Mouse (Mus musculus) forebrain, embryonic 12.5 days (tissue): ENCODE measurements around the gene Golph3l. TPM values are rescaled to one million over a fixed set of nuclear protein-coding genes. Genes with fewer than 3 reads are reported as not detected.

Source experiments
- ATAC-seq: fragments of 200-750 bp; cut with Nextera tagmentation; 2 replicates; pipeline ENCODE4 v1.8.0; 2017; ENCODE audit warnings: moderate TSS enrichment; ENCODE audit not compliant: low FRiP score
- H3K27ac ChIP-seq: fragments of 300-500 bp; sonication (generic); 2 replicates; pipeline ENCODE4 v1.5.1; 2016; ENCODE audit warnings: mild to moderate bottlenecking
- H3K27me3 ChIP-seq: fragments of 300-500 bp; sonication (generic); 2 replicates; pipeline ENCODE4 v1.6.1; 2016; ENCODE audit warnings: mild to moderate bottlenecking
- H3K36me3 ChIP-seq: fragments of 300-500 bp; sonication (generic); replicated peaks from 2 replicates; pipeline ENCODE4 v1.6.1; 2016; ENCODE audit warnings: mild to moderate bottlenecking
- H3K4me1 ChIP-seq: fragments of 300-500 bp; sonication (generic); 2 replicates; pipeline ENCODE4 v1.6.1; 2016
- H3K4me2 ChIP-seq: fragments of 300-500 bp; sonication (generic); 2 replicates; pipeline ENCODE4 v1.6.1; 2016; ENCODE audit warnings: mild to moderate bottlenecking, moderate library complexity
- H3K4me3 ChIP-seq: fragments of 300-500 bp; sonication (generic); replicated peaks from 2 replicates; pipeline ENCODE4 v1.5.1; 2016; ENCODE audit warnings: mild to moderate bottlenecking
- H3K9ac ChIP-seq: fragments of 300-500 bp; sonication (generic); 2 replicates; pipeline ENCODE4 v1.6.1; 2016; ENCODE audit warnings: mild to moderate bottlenecking
- H3K9me3 ChIP-seq: fragments of 300-500 bp; sonication (generic); 2 replicates; pipeline ENCODE4 v1.6.1; 2016
- WGBS: fragments of 180-500 bp; shearing (Covaris S2); methylation state at CpG from one replicate; pipeline ENCODE4 v1.1.7; 2016; 5-methylcytosine and 5-hydroxymethylcytosine counted together
- polyA plus RNA-seq: library from polyadenylated mRNA; unstranded; fragments of >200 nt; fragmentation: Nextera tagmentation; extraction: Ambion mirVana; gene quantifications from 2 replicates; pipeline ENCODE4 v1.2.1, GENCODE M21; 2016

Golph3l gene
- polyA plus RNA-seq, 1 experiment from 2014 or later: 33.8 TPM

GRCm38 (mm10) chr3:95630856-95631255, 42.1 kb downstream of the Golph3l start:
- no peak overlapping the region for H3K27ac ChIP-seq

GRCm38 (mm10) chr3:95631304-95631703, 42.6 kb downstream of the Golph3l start:
- Histone ChIP-seq H3K36me3 (peaks cover 96% of the 10 kb centered on the region), H3K4me2 (no peak overlapping the region), H3K27ac (no peak overlapping the region), H3K27me3 (no peaks in the 10 kb centered on the region), H3K4me1 (peaks cover 16% of the 10 kb centered on the region), H3K4me3 (no peak overlapping the region), H3K9ac (no peak overlapping the region), H3K9me3 (no peaks in the 10 kb centered on the region)
- ATAC-seq: no peak
- WGBS: 80% methylated on average over 6 of the region's 6 CpGs

More at GRCm38 (mm10) chr3:95630856-95631255, 42.1 kb downstream of the Golph3l start:
- Histone ChIP-seq H3K4me2 (no peak overlapping the region), H3K27me3 (no peaks in the 10 kb centered on the region), H3K36me3 (peaks cover 91% of the 10 kb centered on the region), H3K9ac (no peak overlapping the region), H3K4me3 (no peak overlapping the region), H3K4me1 (peaks cover 20% of the 10 kb centered on the region), H3K9me3 (no peaks in the 10 kb centered on the region)
- no peak for ATAC-seq
- 94% methylated on average over 3 of the region's 3 CpGs for WGBS

- Histone ChIP-seq H3K27me3 (no peaks in the 10 kb centered on the region), H3K4me2 (no peak overlapping the region), H3K4me1 (peaks cover under 1% of the 10 kb centered on the region; the same call in 1 of the 2 replicates), H3K27ac (no peak overlapping the region), H3K36me3 (peaks cover 96% of the 10 kb centered on the region), H3K9me3 (no peaks in the 10 kb centered on the region), H3K9ac (no peak overlapping the region), H3K4me3 (no peak overlapping the region)
- no peak for ATAC-seq
- 82% methylated on average over 12 of the region's 12 CpGs for WGBS
These were observed 44.2 kb downstream of the Golph3l start for GRCm38 (mm10) chr3:95632648-95633588.

- no peak for ATAC-seq
- no peaks in the 10 kb centered on the region for H3K27me3 ChIP-seq
- H3K36me3 ChIP-seq: peaks cover 92% of the 10 kb centered on the region
- H3K9me3 ChIP-seq: no peaks in the 10 kb centered on the region
- H3K27ac ChIP-seq: no peak overlapping the region
- no peak overlapping the region for H3K4me3 ChIP-seq
- no peak overlapping the region for H3K9ac ChIP-seq
- WGBS: 84% methylated on average over 4 of the region's 4 CpGs
- H3K4me2 ChIP-seq: no peak overlapping the region
- H3K4me1 ChIP-seq: no peaks in the 10 kb centered on the region
These were observed 46.9 kb downstream of the Golph3l start for GRCm38 (mm10) chr3:95635636-95636035.

- Histone ChIP-seq H3K4me3 (no peak overlapping the region), H3K9ac (no peak overlapping the region), H3K4me1 (no peaks in the 10 kb centered on the region), H3K27me3 (no peaks in the 10 kb centered on the region), H3K9me3 (no peaks in the 10 kb centered on the region), H3K36me3 (peaks cover 88% of the 10 kb centered on the region), H3K27ac (no peak overlapping the region), H3K4me2 (no peak overlapping the region)
- no peak for ATAC-seq
- 90% methylated on average over 4 of the region's 4 CpGs for WGBS
These were observed 47.3 kb downstream of the Golph3l start for GRCm38 (mm10) chr3:95636072-95636471.

GRCm38 (mm10) chr3:95639694-95640093, 51.0 kb downstream of the Golph3l start:
- no peak for ATAC-seq
- Histone ChIP-seq H3K4me3 (no peak overlapping the region), H3K36me3 (peaks cover 59% of the 10 kb centered on the region), H3K27ac (no peak overlapping the region), H3K4me2 (no peak overlapping the region), H3K4me1 (no peaks in the 10 kb centered on the region), H3K9ac (no peak overlapping the region), H3K27me3 (no peaks in the 10 kb centered on the region), H3K9me3 (no peaks in the 10 kb centered on the region)
- WGBS: 92% methylated on average over 1 of the region's 1 CpGs

- H3K27me3 ChIP-seq: no peaks in the 10 kb centered on the region
- no peak for ATAC-seq
- WGBS: 95% methylated on average over 7 of the region's 7 CpGs
- no peaks in the 10 kb centered on the region for H3K4me1 ChIP-seq
- H3K4me2 ChIP-seq: no peak overlapping the region
- no peak overlapping the region for H3K27ac ChIP-seq
- H3K9me3 ChIP-seq: no peaks in the 10 kb centered on the region
- H3K36me3 ChIP-seq: peaks cover 27% of the 10 kb centered on the region
- no peak overlapping the region for H3K4me3 ChIP-seq
- H3K9ac ChIP-seq: no peak overlapping the region
These were observed 54.4 kb downstream of the Golph3l start for GRCm38 (mm10) chr3:95643097-95643496.

- Histone ChIP-seq H3K9me3 (no peaks in the 10 kb centered on the region), H3K4me1 (no peaks in the 10 kb centered on the region), H3K9ac (no peak overlapping the region), H3K4me2 (no peak overlapping the region), H3K27me3 (no peaks in the 10 kb centered on the region), H3K4me3 (no peak overlapping the region), H3K36me3 (peaks cover 5% of the 10 kb centered on the region; the same call in 1 of the 2 replicates), H3K27ac (no peak overlapping the region)
- 66% methylated on average over 10 of the region's 10 CpGs for WGBS
- ATAC-seq: no peak
These were observed 56.8 kb downstream of the Golph3l start for GRCm38 (mm10) chr3:95645313-95646235.

GRCm38 (mm10) chr3:95648016-95648415, 59.3 kb downstream of the Golph3l start:
- Histone ChIP-seq H3K9ac (no peak overlapping the region), H3K4me1 (no peaks in the 10 kb centered on the region), H3K36me3 (no peaks in the 10 kb centered on the region), H3K27me3 (no peaks in the 10 kb centered on the region), H3K27ac (no peak overlapping the region), H3K4me2 (no peak overlapping the region), H3K9me3 (no peaks in the 10 kb centered on the region), H3K4me3 (no peak overlapping the region)
- ATAC-seq: no peak
- WGBS: 91% methylated on average over 5 of the region's 5 CpGs

GRCm38 (mm10) chr3:95650276-95651032, 61.7 kb downstream of the Golph3l start:
- Histone ChIP-seq H3K4me3 (no peak overlapping the region), H3K4me2 (no peak overlapping the region), H3K36me3 (no peaks in the 10 kb centered on the region), H3K27me3 (no peaks in the 10 kb centered on the region), H3K27ac (no peak overlapping the region), H3K4me1 (peaks cover 8% of the 10 kb centered on the region), H3K9ac (no peak overlapping the region), H3K9me3 (no peaks in the 10 kb centered on the region)
- 88% methylated on average over 6 of the region's 6 CpGs for WGBS
- no peak for ATAC-seq

- WGBS: 90% methylated on average over 3 of the region's 3 CpGs
- no peak overlapping the region for H3K27ac ChIP-seq
These were observed 62.3 kb downstream of the Golph3l start for GRCm38 (mm10) chr3:95651033-95651373.

More at GRCm38 (mm10) chr3:95651033-95651373, 62.3 kb downstream of the Golph3l start:
- ATAC-seq: no peak
- no peak overlapping the region for H3K4me2 ChIP-seq
- H3K4me3 ChIP-seq: no peak overlapping the region
- no peaks in the 10 kb centered on the region for H3K36me3 ChIP-seq
- peaks cover 8% of the 10 kb centered on the region for H3K4me1 ChIP-seq
- no peak overlapping the region for H3K9ac ChIP-seq
- no peaks in the 10 kb centered on the region for H3K9me3 ChIP-seq
- H3K27me3 ChIP-seq: no peaks in the 10 kb centered on the region
